Mouse (Mus musculus): ENCODE data around the gene Rpl19. TPM values are rescaled to one million over a fixed set of nuclear protein-coding genes. Genes with fewer than 3 reads are reported as not detected.
A peak's percentile ranks its signal among the peaks of the same experiment; 100 is the strongest.

Rpl19 gene
- polyA plus RNA-seq, 1 experiment from 2014 or later: 709 TPM

- peaks cover 46% of the 10 kb centered on the region for H3K4me1 ChIP-seq
- WGBS: 34% methylated on average over 10 of the region's 10 CpGs
- H3K27ac ChIP-seq: no peak overlapping the region
- no peaks in the 10 kb centered on the region for H3K9me3 ChIP-seq
- H3K36me3 ChIP-seq: peaks cover 43% of the 10 kb centered on the region
- no peak overlapping the region for H3K4me3 ChIP-seq
- H3K9ac ChIP-seq: peak overlapping the region; percentile 6; the same call in 1 of the 2 replicates
- no peaks in the 10 kb centered on the region for H3K27me3 ChIP-seq (replicated peaks)
- H3K4me2 ChIP-seq (replicated peaks): peak overlapping the region; percentile 82
- ATAC-seq (ENCODE audit: low FRiP score, low read depth): no peak
Observed at GRCm38 (mm10) chr11:98018858-98019641, 7.5 kb upstream of the Rpl19 start.

GRCm38 (mm10) chr11:98019883-98020610, 6.5 kb upstream of the Rpl19 start:
- no peak for ATAC-seq (ENCODE audit: low FRiP score, low read depth)
- 38% methylated on average over 8 of the region's 8 CpGs for WGBS
- no peaks in the 10 kb centered on the region for H3K27me3 ChIP-seq (replicated peaks)
- H3K9ac ChIP-seq: peak overlapping the region; percentile 88
- H3K36me3 ChIP-seq: peaks cover 34% of the 10 kb centered on the region
- peak overlapping the region; percentile 82 for H3K4me2 ChIP-seq (replicated peaks)
- peaks cover 46% of the 10 kb centered on the region for H3K4me1 ChIP-seq
- no peaks in the 10 kb centered on the region for H3K9me3 ChIP-seq
- H3K4me3 ChIP-seq: peak overlapping the region; percentile 3; the same call in 1 of the 2 replicates
- H3K27ac ChIP-seq: peak overlapping the region; percentile 21; the same call in 1 of the 2 replicates

GRCm38 (mm10) chr11:98020710-98021109, 5.8 kb upstream of the Rpl19 start:
- Histone ChIP-seq H3K9me3 (no peaks in the 10 kb centered on the region), H3K36me3 (peaks cover 27% of the 10 kb centered on the region), H3K27ac (no peak overlapping the region), H3K4me2 (replicated peaks) (peak overlapping the region; percentile 82), H3K27me3 (replicated peaks) (no peaks in the 10 kb centered on the region), H3K4me3 (peak overlapping the region; percentile 86; the same call in 1 of the 2 replicates), H3K4me1 (peaks cover 48% of the 10 kb centered on the region), H3K9ac (peak overlapping the region; percentile 88)
- 79% methylated on average over 1 of the region's 1 CpGs for WGBS
- no peak for ATAC-seq (ENCODE audit: low FRiP score, low read depth)

- Histone ChIP-seq H3K9ac (peak overlapping the region; percentile 88), H3K36me3 (peaks cover 23% of the 10 kb centered on the region), H3K9me3 (no peaks in the 10 kb centered on the region), H3K4me1 (peaks cover 52% of the 10 kb centered on the region), H3K4me2 (replicated peaks) (peak overlapping the region; percentile 82), H3K4me3 (peak overlapping the region; percentile 86), H3K27ac (no peak overlapping the region), H3K27me3 (replicated peaks) (no peaks in the 10 kb centered on the region)
- no peak for ATAC-seq (ENCODE audit: low FRiP score, low read depth)
- WGBS: 64% methylated on average over 2 of the region's 2 CpGs
Observed at GRCm38 (mm10) chr11:98021118-98021517, 5.4 kb upstream of the Rpl19 start.

- peak overlapping the region; percentile 88 for H3K9ac ChIP-seq
- H3K27me3 ChIP-seq (replicated peaks): no peaks in the 10 kb centered on the region
- peak overlapping the region; percentile 86 for H3K4me3 ChIP-seq
- H3K36me3 ChIP-seq: peaks cover 17% of the 10 kb centered on the region
- WGBS: 4% methylated on average over 34 of the region's 34 CpGs
- no peaks in the 10 kb centered on the region for H3K9me3 ChIP-seq
- peak overlapping the region; percentile 88 for H3K27ac ChIP-seq
- peak; percentile 11 for ATAC-seq (ENCODE audit: low FRiP score, low read depth)
- H3K4me1 ChIP-seq: peaks cover 53% of the 10 kb centered on the region
- peak overlapping the region; percentile 82 for H3K4me2 ChIP-seq (replicated peaks)
Observed at GRCm38 (mm10) chr11:98021565-98022252, 4.8 kb upstream of the Rpl19 start.

DNA sequence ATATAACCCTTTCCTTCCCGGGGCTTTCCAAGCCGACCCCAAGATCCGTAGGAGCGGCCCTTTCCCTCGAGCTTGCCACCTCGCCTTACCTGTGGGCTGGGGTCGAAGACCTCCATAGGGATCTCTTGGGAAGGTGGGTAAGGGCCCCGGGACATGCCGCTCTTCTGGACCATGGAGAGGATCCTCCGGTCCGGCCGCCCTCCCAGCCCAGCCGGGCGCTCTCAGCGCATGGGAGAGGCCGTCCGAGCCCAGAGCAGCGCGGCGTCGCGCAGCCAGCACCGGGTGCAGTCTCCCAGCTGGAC, 4.3 kb upstream of the Rpl19 start:
- Histone ChIP-seq H3K4me1 (peaks cover 53% of the 10 kb centered on the region), H3K27ac (peak overlapping the region; percentile 88), H3K9me3 (no peaks in the 10 kb centered on the region), H3K4me3 (peak overlapping the region; percentile 86), H3K4me2 (replicated peaks) (peak overlapping the region; percentile 82), H3K27me3 (replicated peaks) (no peaks in the 10 kb centered on the region), H3K36me3 (peaks cover 12% of the 10 kb centered on the region), H3K9ac (peak overlapping the region; percentile 88)
- no peak; the same call in none of the 2 replicates for ATAC-seq (ENCODE audit: low FRiP score, low read depth)
- WGBS: under 1% methylated on average over 23 of the region's 23 CpGs

GRCm38 (mm10) chr11:98022555-98023371, 3.7 kb upstream of the Rpl19 start, which contains the start of gene Cacnb1:
Gene Cacnb1, minus strand, starts transcription at chr11:98023034.
- H3K4me1 ChIP-seq: peaks cover 56% of the 10 kb centered on the region
- under 1% methylated on average over 51 of the region's 52 CpGs for WGBS
- ATAC-seq (ENCODE audit: low FRiP score, low read depth): peak; percentile 46

DNA sequence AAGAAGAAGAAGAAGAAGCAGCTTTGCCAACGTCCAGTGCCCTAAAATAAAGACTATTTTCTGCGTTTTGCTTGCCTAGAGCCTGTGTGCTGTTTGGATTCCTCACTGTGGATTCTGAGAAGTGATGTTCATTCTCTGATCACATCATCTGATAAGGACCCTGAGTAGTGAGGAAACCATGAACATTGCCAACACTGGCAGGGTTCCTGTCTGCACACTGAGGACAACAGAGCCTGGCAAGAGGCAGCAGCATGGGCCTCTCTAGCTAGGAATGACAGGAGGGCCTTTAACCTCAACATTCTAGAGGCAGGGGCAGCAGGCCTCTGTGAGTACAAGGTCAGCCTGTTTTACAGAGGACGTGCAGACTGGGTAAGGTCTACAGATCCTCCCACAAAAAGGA, 2.0 kb upstream of the Rpl19 start:
- H3K27me3 ChIP-seq (replicated peaks): no peaks in the 10 kb centered on the region
- no peak for ATAC-seq (ENCODE audit: low FRiP score, low read depth)
- no peaks in the 10 kb centered on the region for H3K9me3 ChIP-seq
- H3K9ac ChIP-seq: no peak overlapping the region
- peaks cover 43% of the 10 kb centered on the region for H3K4me1 ChIP-seq
- no peak overlapping the region for H3K27ac ChIP-seq
- H3K36me3 ChIP-seq: peaks cover 14% of the 10 kb centered on the region
- no peak overlapping the region for H3K4me3 ChIP-seq
- WGBS: 91% methylated on average over 3 of the region's 3 CpGs
- H3K4me2 ChIP-seq (replicated peaks): no peak overlapping the region

More at GRCm38 (mm10) chr11:98022555-98023371, 3.7 kb upstream of the Rpl19 start, which contains the start of gene Cacnb1:
- Histone ChIP-seq H3K36me3 (peaks cover 7% of the 10 kb centered on the region), H3K27me3 (replicated peaks) (no peaks in the 10 kb centered on the region), H3K9me3 (no peaks in the 10 kb centered on the region), H3K4me3 (peak within 1 kb of the TSS; percentile 86), H3K9ac (peak within 1 kb of the TSS; percentile 88), H3K27ac (peak within 1 kb of the TSS; percentile 88), H3K4me2 (replicated peaks) (peak within 1 kb of the TSS; percentile 82)

DNA sequence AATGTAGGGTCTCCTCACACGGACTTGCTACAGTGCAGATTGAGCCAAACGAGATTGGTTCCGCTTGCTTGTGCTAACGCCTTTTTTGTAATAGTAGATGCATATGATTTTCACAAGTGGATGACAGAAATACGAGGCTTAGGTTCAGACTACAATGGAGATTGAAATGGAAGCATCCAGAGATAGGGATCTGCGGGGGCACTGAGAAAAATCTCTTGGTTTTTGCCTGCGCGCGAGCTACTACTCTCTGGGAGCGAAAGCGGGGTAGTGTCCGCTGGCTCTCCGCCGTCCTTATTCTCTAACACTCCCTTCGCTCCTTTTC, 301 bp upstream of the Rpl19 start:
- Histone ChIP-seq H3K4me3 (peak overlapping the region; percentile 100), H3K27me3 (replicated peaks) (no peaks in the 10 kb centered on the region), H3K4me2 (replicated peaks) (peak overlapping the region; percentile 75), H3K9me3 (no peaks in the 10 kb centered on the region), H3K27ac (peak overlapping the region; percentile 78; the same call in 1 of the 2 replicates), H3K4me1 (peaks cover 26% of the 10 kb centered on the region), H3K9ac (peak overlapping the region; percentile 99), H3K36me3 (peaks cover 31% of the 10 kb centered on the region)
- WGBS: 6% methylated on average over 15 of the region's 15 CpGs
- ATAC-seq (ENCODE audit: low FRiP score, low read depth): no peak

DNA sequence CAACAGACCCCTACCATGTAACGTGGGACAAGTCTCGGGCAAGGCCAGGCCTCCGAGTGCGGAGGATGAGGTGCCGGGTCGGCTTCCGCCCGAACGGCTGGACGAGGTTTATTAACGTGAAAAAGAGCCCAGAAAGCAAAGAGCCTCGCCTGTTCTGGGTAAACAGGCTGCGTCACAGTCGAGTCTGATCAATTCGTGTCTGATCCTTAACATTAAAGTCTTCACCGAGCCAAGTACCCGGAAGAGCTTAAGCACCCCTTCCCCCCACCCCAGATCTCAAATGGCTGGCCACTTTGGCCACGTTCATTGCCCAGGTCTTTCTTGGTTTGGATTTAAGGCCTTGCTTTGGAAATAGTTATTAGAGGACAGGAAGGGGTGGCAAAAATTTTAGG, 783 bp downstream of the Rpl19 start:
- Histone ChIP-seq H3K9ac (peak overlapping the region; percentile 99), H3K4me2 (replicated peaks) (peak overlapping the region; percentile 75), H3K4me3 (peak overlapping the region; percentile 100), H3K4me1 (peaks cover 18% of the 10 kb centered on the region; the same call in 1 of the 2 replicates), H3K27ac (peak overlapping the region; percentile 43; the same call in 1 of the 2 replicates), H3K9me3 (no peaks in the 10 kb centered on the region), H3K36me3 (peaks cover 33% of the 10 kb centered on the region), H3K27me3 (replicated peaks) (no peaks in the 10 kb centered on the region)
- WGBS: under 1% methylated on average over 18 of the region's 18 CpGs
- no peak; the same call in 1 of the 2 replicates for ATAC-seq (ENCODE audit: low FRiP score, low read depth)

DNA sequence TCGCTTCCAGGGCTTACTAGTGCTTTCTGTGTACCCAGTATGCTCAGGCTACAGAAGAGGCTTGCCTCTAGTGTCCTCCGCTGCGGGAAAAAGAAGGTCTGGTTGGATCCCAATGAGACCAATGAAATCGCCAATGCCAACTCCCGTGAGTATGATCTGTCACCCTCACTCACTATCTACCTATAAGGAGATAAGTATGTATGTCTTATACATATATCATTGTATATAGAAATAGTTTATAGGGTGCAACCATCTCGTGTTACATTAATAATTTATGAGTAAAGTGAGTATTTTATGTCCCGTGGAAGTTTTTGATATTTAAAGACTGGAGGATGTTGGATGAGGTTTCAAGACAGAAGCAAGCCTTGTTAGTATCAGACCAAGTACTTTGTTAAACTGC, 1.3 kb downstream of the Rpl19 start:
- H3K27ac ChIP-seq: no peak overlapping the region
- peak overlapping the region; percentile 100 for H3K4me3 ChIP-seq
- WGBS: 20% methylated on average over 7 of the region's 7 CpGs
- peaks cover 33% of the 10 kb centered on the region for H3K36me3 ChIP-seq
- ATAC-seq (ENCODE audit: low FRiP score, low read depth): no peak
- H3K4me2 ChIP-seq (replicated peaks): peak overlapping the region; percentile 75
- no peaks in the 10 kb centered on the region for H3K27me3 ChIP-seq (replicated peaks)
- H3K4me1 ChIP-seq: peaks cover 18% of the 10 kb centered on the region; the same call in 1 of the 2 replicates
- H3K9me3 ChIP-seq: no peaks in the 10 kb centered on the region
- H3K9ac ChIP-seq: peak overlapping the region; percentile 99

Data from neural tube, embryonic 12.5 days (tissue).